Mouse (Mus musculus) intestine, postnatal 0 days (tissue): ENCODE data around the gene Hoxa1. TPM values are rescaled to one million over a fixed set of nuclear protein-coding genes. Genes with fewer than 3 reads are reported as not detected.

Experiments
- ATAC-seq: fragments of 200-750 bp; cut with Nextera tagmentation; 2 replicates; pipeline ENCODE4 v1.8.0; 2017; ENCODE audit warnings: mild to moderate bottlenecking, moderate TSS enrichment, moderate library complexity
- H3K27ac ChIP-seq: fragments of 300-500 bp; sonication (generic); 2 replicates; pipeline ENCODE4 v1.5.1; 2014; ENCODE audit warnings: mild to moderate bottlenecking, low read depth, low read length, moderate library complexity
- H3K27me3 ChIP-seq: fragments of 300-500 bp; sonication (generic); replicated peaks from 2 replicates; pipeline ENCODE4 v1.6.1; 2014; ENCODE audit warnings: low read length, mixed read lengths; ENCODE audit not compliant: control insufficient read depth, insufficient read depth
- H3K36me3 ChIP-seq: fragments of 300-500 bp; sonication (generic); 2 replicates; pipeline ENCODE4 v1.6.1; 2014; ENCODE audit warnings: mild to moderate bottlenecking, moderate library complexity; ENCODE audit not compliant: control insufficient read depth, insufficient read depth
- H3K4me1 ChIP-seq: fragments of 300-500 bp; sonication (generic); replicated peaks from 2 replicates; pipeline ENCODE4 v1.6.1; 2014; ENCODE audit warnings: antibody characterized with exemption, low read length, mixed read lengths; ENCODE audit not compliant: control insufficient read depth, insufficient read depth
- H3K4me2 ChIP-seq: fragments of 300-500 bp; sonication (generic); replicated peaks from 2 replicates; pipeline ENCODE4 v1.6.1; 2014; ENCODE audit warnings: low read depth, mild to moderate bottlenecking, moderate library complexity
- H3K4me3 ChIP-seq: fragments of 300-500 bp; sonication (generic); 2 replicates; pipeline ENCODE4 v1.5.1; 2014; ENCODE audit warnings: low read depth, low read length
- H3K9ac ChIP-seq: fragments of 300-500 bp; sonication (generic); 2 replicates; pipeline ENCODE4 v1.6.1; 2014; ENCODE audit warnings: mild to moderate bottlenecking, low read depth, low read length
- H3K9me3 ChIP-seq: fragments of 300-500 bp; sonication (generic); 2 replicates; pipeline ENCODE4 v1.6.1; 2016; ENCODE audit warnings: mixed run types; ENCODE audit not compliant: control insufficient read depth
- CTCF ChIP-seq: sonication (generic); IDR thresholded peaks from 2 replicates; pipeline ENCODE4 v1.5.1; 2016; ENCODE audit warnings: low read depth, mild to moderate bottlenecking, control low read depth, antibody characterized with exemption, moderate library complexity
- WGBS: fragments of 180-500 bp; shearing (Covaris S2); extraction: QIAGEN DNeasy Blood & Tissue Kit; methylation state at CpG from one replicate; pipeline ENCODE4 v1.1.7; 2014; 5-methylcytosine and 5-hydroxymethylcytosine counted together
- polyA plus RNA-seq: library from polyadenylated mRNA; unstranded; fragments of >200 nt; fragmentation: Nextera tagmentation; extraction: Ambion mirVana; gene quantifications from 2 replicates; pipeline ENCODE4 v1.2.1, GENCODE M21; 2015

Gene Hoxa1
- polyA plus RNA-seq, 1 experiment from 2014 or later = 0.37 TPM

GRCm38 (mm10) chr6:52159979-52160378 is 1.9 kb upstream of the Hoxa1 start:
- Histone ChIP-seq H3K4me1 (no peaks in the 10 kb centered on the region), H3K27me3 (peaks cover 43% of the 10 kb centered on the region), H3K27ac (peak overlapping the region; percentile 72; the same call in 1 of the 2 replicates), H3K9me3 (no peaks in the 10 kb centered on the region), H3K4me3 (peak overlapping the region; percentile 39), H3K36me3 (no peaks in the 10 kb centered on the region), H3K4me2 (peak overlapping the region; percentile 99), H3K9ac (peak overlapping the region; percentile 34; the same call in 1 of the 2 replicates)
- no peak for TF ChIP-seq CTCF
- 31% methylated on average over 8 of the region's 9 CpGs for WGBS
- ATAC-seq = no peak

- H3K4me3 ChIP-seq = peak overlapping the region; percentile 74
- no peaks in the 10 kb centered on the region for H3K36me3 ChIP-seq
- TF ChIP-seq CTCF = no peak
- peak overlapping the region; percentile 70 for H3K9ac ChIP-seq
- no peaks in the 10 kb centered on the region for H3K4me1 ChIP-seq
- peak; percentile 15; the same call in 1 of the 2 replicates for ATAC-seq
- peaks cover 48% of the 10 kb centered on the region for H3K27me3 ChIP-seq
- H3K27ac ChIP-seq = peak overlapping the region; percentile 70
- WGBS = 29% methylated on average over 12 of the region's 12 CpGs
- peak overlapping the region; percentile 99 for H3K4me2 ChIP-seq
- no peaks in the 10 kb centered on the region for H3K9me3 ChIP-seq
Observed at GRCm38 (mm10) chr6:52159164-52159761, 1.1 kb upstream of the Hoxa1 start.

DNA sequence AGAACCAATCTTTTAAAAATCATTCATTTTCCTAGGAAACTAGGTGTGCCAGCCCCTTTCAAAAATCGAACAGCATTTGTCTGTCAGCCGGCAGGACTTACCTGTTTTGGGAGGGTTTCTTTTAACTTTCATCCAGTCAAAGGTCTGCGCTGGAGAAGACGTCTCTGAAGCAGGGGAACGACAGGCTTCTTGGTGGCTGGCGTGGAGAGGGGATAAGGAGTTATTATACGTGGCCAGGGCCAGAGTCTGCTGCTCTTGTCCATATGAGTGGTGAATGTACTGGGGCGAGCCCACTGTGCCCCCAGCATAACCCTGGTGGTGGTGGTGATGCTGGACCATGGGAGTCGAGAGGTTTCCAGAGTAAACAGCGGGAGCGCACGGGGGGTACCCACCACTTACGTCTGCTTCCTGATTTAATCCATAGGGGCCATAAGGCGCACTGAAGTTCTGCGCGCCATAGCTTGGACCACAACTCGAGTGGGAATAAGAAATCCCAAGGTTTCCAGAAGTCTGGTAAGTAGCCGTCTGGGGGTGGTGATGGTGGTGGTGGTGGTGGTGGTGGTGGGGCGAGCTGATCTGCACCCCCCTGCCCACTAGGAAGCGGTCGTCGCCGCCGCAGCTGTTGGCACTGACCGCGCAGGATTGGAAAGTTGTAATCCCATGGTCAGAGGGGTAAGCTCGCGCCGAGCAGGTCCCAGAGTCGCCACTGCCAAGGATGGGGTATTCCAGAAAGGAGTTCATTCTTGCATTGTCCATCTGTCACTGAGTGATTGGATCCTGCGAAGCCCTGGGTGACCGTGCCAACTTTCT is 446 bp downstream of the Hoxa1 start:
- no peak overlapping the region for H3K27ac ChIP-seq
- no peak overlapping the region for H3K9ac ChIP-seq
- no peaks in the 10 kb centered on the region for H3K36me3 ChIP-seq
- ATAC-seq = peak; percentile 26; the same call in 1 of the 2 replicates
- H3K27me3 ChIP-seq = peaks cover 52% of the 10 kb centered on the region
- H3K9me3 ChIP-seq = no peaks in the 10 kb centered on the region
- H3K4me3 ChIP-seq = peak overlapping the region; percentile 74
- TF ChIP-seq CTCF = no peak
- no peaks in the 10 kb centered on the region for H3K4me1 ChIP-seq
- 4% methylated on average over 32 of the region's 32 CpGs for WGBS
- H3K4me2 ChIP-seq = peak overlapping the region; percentile 99

GRCm38 (mm10) chr6:52156551-52157200 is 1.4 kb downstream of the Hoxa1 start:
- no peak for ATAC-seq
- Histone ChIP-seq H3K27me3 (peaks cover 58% of the 10 kb centered on the region), H3K4me1 (no peaks in the 10 kb centered on the region), H3K9ac (no peak overlapping the region), H3K4me3 (no peak overlapping the region), H3K27ac (no peak overlapping the region), H3K9me3 (no peaks in the 10 kb centered on the region), H3K4me2 (no peak overlapping the region), H3K36me3 (no peaks in the 10 kb centered on the region)
- WGBS = 43% methylated on average over 20 of the region's 20 CpGs
- TF ChIP-seq CTCF = no peak

DNA sequence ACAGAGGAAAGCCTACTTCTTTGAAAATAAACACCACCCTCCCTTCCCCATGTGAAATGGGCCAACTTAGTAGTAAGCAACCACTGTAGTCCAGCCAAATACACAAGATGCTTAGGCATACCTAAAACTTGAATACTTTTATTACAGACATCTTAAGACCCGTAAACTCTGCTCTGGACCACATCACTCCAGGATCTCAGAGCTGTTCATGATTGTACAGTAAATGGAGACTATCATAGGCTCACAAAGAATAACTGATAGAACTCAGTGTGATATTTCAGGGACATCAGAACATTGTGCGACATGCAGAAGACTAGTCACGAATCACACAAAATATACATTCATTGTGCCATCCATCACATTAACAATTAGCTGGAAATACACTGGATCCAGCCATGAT is 2.6 kb downstream of the Hoxa1 start:
- no peak overlapping the region for H3K9ac ChIP-seq
- no peaks in the 10 kb centered on the region for H3K36me3 ChIP-seq
- peaks cover 64% of the 10 kb centered on the region for H3K27me3 ChIP-seq

GRCm38 (mm10) chr6:52154044-52154443 is 4.1 kb downstream of the Hoxa1 start:
- peaks cover 70% of the 10 kb centered on the region for H3K27me3 ChIP-seq
- H3K36me3 ChIP-seq = no peaks in the 10 kb centered on the region
- 89% methylated on average over 5 of the region's 5 CpGs for WGBS
- H3K9ac ChIP-seq = no peak overlapping the region
- ATAC-seq = no peak
- no peak overlapping the region for H3K4me3 ChIP-seq
- H3K9me3 ChIP-seq = no peaks in the 10 kb centered on the region
- no peaks in the 10 kb centered on the region for H3K4me1 ChIP-seq
- H3K27ac ChIP-seq = no peak overlapping the region
- no peak for TF ChIP-seq CTCF
- no peak overlapping the region for H3K4me2 ChIP-seq

More for the DNA sequence above, 2.6 kb downstream of the Hoxa1 start:
- no peak overlapping the region for H3K27ac ChIP-seq
- no peaks in the 10 kb centered on the region for H3K9me3 ChIP-seq
- ATAC-seq = no peak
- no peak overlapping the region for H3K4me2 ChIP-seq
- no peak for TF ChIP-seq CTCF
- WGBS = 90% methylated on average over 3 of the region's 3 CpGs
- H3K4me1 ChIP-seq = no peaks in the 10 kb centered on the region
- H3K4me3 ChIP-seq = no peak overlapping the region
